Mouse (Mus musculus) forebrain, embryonic 14.5 days (tissue): Measurements from ENCODE around the gene Spint2. TPM values are rescaled to one million over a fixed set of nuclear protein-coding genes. Genes with fewer than 3 reads are reported as not detected.

ENCODE experiments used
- ATAC-seq: fragments of 200-750 bp; cut with Nextera tagmentation; 2 replicates; pipeline ENCODE4 v1.8.0; 2017; ENCODE audit warnings: mild to moderate bottlenecking, moderate library complexity
- DNase-seq: peaks from one replicate; pipeline ENCODE4 v3.0.0-alpha.2; 2015; ENCODE audit warnings: low spot score
- H3K27ac ChIP-seq: fragments of 300-500 bp; sonication (generic); 2 replicates; pipeline ENCODE4 v1.5.1; 2014; ENCODE audit warnings: low read depth, mild to moderate bottlenecking, control low read depth, low read length, moderate library complexity
- H3K27me3 ChIP-seq: fragments of 300-500 bp; sonication (generic); replicated peaks from 2 replicates; pipeline ENCODE4 v1.6.1; 2014; ENCODE audit warnings: low read length, control low read depth, mixed read lengths; ENCODE audit not compliant: control insufficient read depth, insufficient read depth
- H3K36me3 ChIP-seq: fragments of 300-500 bp; sonication (generic); 2 replicates; pipeline ENCODE4 v1.6.1; 2014; ENCODE audit warnings: low read length, control low read depth; ENCODE audit not compliant: control insufficient read depth, insufficient read depth
- H3K4me1 ChIP-seq: fragments of 300-500 bp; sonication (generic); 2 replicates; pipeline ENCODE4 v1.6.1; 2014; ENCODE audit warnings: antibody characterized with exemption, low read length, control low read depth; ENCODE audit not compliant: control insufficient read depth, insufficient read depth
- H3K4me2 ChIP-seq: fragments of 300-500 bp; sonication (generic); 2 replicates; pipeline ENCODE4 v1.6.1; 2014; ENCODE audit warnings: mild to moderate bottlenecking, control low read depth, low read length
- H3K4me3 ChIP-seq: fragments of 300-500 bp; sonication (generic); 2 replicates; pipeline ENCODE4 v1.5.1; 2014; ENCODE audit warnings: low read depth, low read length, control low read depth
- H3K9ac ChIP-seq: fragments of 300-500 bp; sonication (generic); 2 replicates; pipeline ENCODE4 v1.6.1; 2014; ENCODE audit warnings: mild to moderate bottlenecking, low read length, control low read depth, moderate library complexity
- H3K9me3 ChIP-seq: fragments of 300-500 bp; sonication (generic); replicated peaks from 2 replicates; pipeline ENCODE4 v1.6.1; 2016; ENCODE audit warnings: low read length, control low read depth, mixed read lengths; ENCODE audit not compliant: control insufficient read depth
- WGBS: fragments of 180-500 bp; shearing (Covaris S2); extraction: QIAGEN DNeasy Blood & Tissue Kit; methylation state at CpG from one replicate; pipeline ENCODE4 v1.1.7; 2014; 5-methylcytosine and 5-hydroxymethylcytosine counted together
- polyA plus RNA-seq: library from polyadenylated mRNA; unstranded; fragments of >200 nt; fragmentation: Nextera tagmentation; extraction: Ambion mirVana; gene quantifications from 2 replicates; pipeline ENCODE4 v1.2.1, GENCODE M21; 2014

The Spint2 gene
- polyA plus RNA-seq, 1 experiment from 2014 or later = 46.6 TPM

- ATAC-seq (no peak), DNase-seq (no peak)
- Histone ChIP-seq H3K9ac (no peak overlapping the region), H3K4me3 (no peak overlapping the region), H3K27me3 (no peaks in the 10 kb centered on the region), H3K4me2 (no peak overlapping the region), H3K4me1 (peaks cover 18% of the 10 kb centered on the region; the same call in 1 of the 2 replicates), H3K9me3 (no peaks in the 10 kb centered on the region), H3K36me3 (no peaks in the 10 kb centered on the region), H3K27ac (no peak overlapping the region)
- WGBS = 81% methylated on average over 2 of the region's 2 CpGs
These were observed 6.4 kb upstream of the Spint2 start for GRCm38 (mm10) chr7:29288079-29288478.

- Histone ChIP-seq H3K9me3 (no peaks in the 10 kb centered on the region), H3K27me3 (peaks cover 4% of the 10 kb centered on the region), H3K36me3 (no peaks in the 10 kb centered on the region), H3K4me2 (no peak overlapping the region), H3K4me3 (no peak overlapping the region), H3K4me1 (peaks cover 12% of the 10 kb centered on the region; the same call in 1 of the 2 replicates), H3K9ac (no peak overlapping the region), H3K27ac (no peak overlapping the region)
- no peak for ATAC-seq
- 88% methylated on average over 7 of the region's 7 CpGs for WGBS
- no peak for DNase-seq
These were observed 5.8 kb upstream of the Spint2 start for GRCm38 (mm10) chr7:29287481-29287880.

- H3K27me3 ChIP-seq = peaks cover 13% of the 10 kb centered on the region
- H3K27ac ChIP-seq = no peak overlapping the region
- no peak overlapping the region for H3K9ac ChIP-seq
- DNase-seq = no peak
- H3K4me2 ChIP-seq = no peak overlapping the region
- no peaks in the 10 kb centered on the region for H3K36me3 ChIP-seq
- no peak overlapping the region for H3K4me3 ChIP-seq
- WGBS = 92% methylated on average over 6 of the region's 6 CpGs
- H3K4me1 ChIP-seq = peaks cover 10% of the 10 kb centered on the region; the same call in 1 of the 2 replicates
- ATAC-seq = no peak
- H3K9me3 ChIP-seq = no peaks in the 10 kb centered on the region
These were observed 2.8 kb upstream of the Spint2 start for GRCm38 (mm10) chr7:29284523-29284922.

GRCm38 (mm10) chr7:29283876-29284275 is 2.2 kb upstream of the Spint2 start:
- Histone ChIP-seq H3K9me3 (no peaks in the 10 kb centered on the region), H3K36me3 (no peaks in the 10 kb centered on the region), H3K4me2 (no peak overlapping the region), H3K27ac (no peak overlapping the region), H3K4me3 (no peak overlapping the region), H3K9ac (no peak overlapping the region), H3K4me1 (peaks cover 8% of the 10 kb centered on the region; the same call in 1 of the 2 replicates), H3K27me3 (peaks cover 13% of the 10 kb centered on the region)
- no peak for DNase-seq
- WGBS = 83% methylated on average over 4 of the region's 4 CpGs
- no peak for ATAC-seq

GRCm38 (mm10) chr7:29282074-29282554 is 402 bp upstream of the Spint2 start:
- Histone ChIP-seq H3K9me3 (no peaks in the 10 kb centered on the region), H3K4me2 (peak overlapping the region; percentile 99), H3K4me1 (peaks cover 8% of the 10 kb centered on the region; the same call in 1 of the 2 replicates), H3K9ac (peak overlapping the region; percentile 65), H3K27me3 (peaks cover 13% of the 10 kb centered on the region), H3K27ac (no peak overlapping the region), H3K36me3 (no peaks in the 10 kb centered on the region), H3K4me3 (peak overlapping the region; percentile 51)
- DNase-seq (no peak), ATAC-seq (no peak; the same call in 1 of the 2 replicates)
- WGBS = 11% methylated on average over 21 of the region's 21 CpGs

- Histone ChIP-seq H3K36me3 (no peaks in the 10 kb centered on the region), H3K27ac (no peak overlapping the region), H3K4me1 (peaks cover 8% of the 10 kb centered on the region; the same call in 1 of the 2 replicates), H3K9ac (peak overlapping the region; percentile 65), H3K4me3 (peak overlapping the region; percentile 51), H3K4me2 (peak overlapping the region; percentile 99), H3K27me3 (peaks cover 13% of the 10 kb centered on the region), H3K9me3 (no peaks in the 10 kb centered on the region)
- no peak for DNase-seq
- 7% methylated on average over 13 of the region's 13 CpGs for WGBS
- ATAC-seq = 0 out of 2 replicates have a peak, but pooled peaks have one; percentile 12
These were observed 911 bp downstream of the Spint2 start for GRCm38 (mm10) chr7:29280801-29281200.

GRCm38 (mm10) chr7:29279924-29280323 is 1.8 kb downstream of the Spint2 start:
- Histone ChIP-seq H3K36me3 (no peaks in the 10 kb centered on the region), H3K27me3 (peaks cover 13% of the 10 kb centered on the region), H3K4me2 (no peak overlapping the region), H3K27ac (no peak overlapping the region), H3K9me3 (no peaks in the 10 kb centered on the region), H3K4me3 (no peak overlapping the region), H3K9ac (no peak overlapping the region), H3K4me1 (peaks cover 8% of the 10 kb centered on the region; the same call in 1 of the 2 replicates)
- no peak for ATAC-seq
- no peak for DNase-seq
- 92% methylated on average over 8 of the region's 8 CpGs for WGBS

GRCm38 (mm10) chr7:29279261-29279660 is 2.5 kb downstream of the Spint2 start:
- H3K9ac ChIP-seq = no peak overlapping the region
- DNase-seq (no peak), ATAC-seq (no peak)
- no peaks in the 10 kb centered on the region for H3K9me3 ChIP-seq
- H3K27me3 ChIP-seq = peaks cover 13% of the 10 kb centered on the region
- H3K4me2 ChIP-seq = no peak overlapping the region
- no peaks in the 10 kb centered on the region for H3K36me3 ChIP-seq
- H3K27ac ChIP-seq = no peak overlapping the region
- no peak overlapping the region for H3K4me3 ChIP-seq
- H3K4me1 ChIP-seq = peaks cover 8% of the 10 kb centered on the region; the same call in 1 of the 2 replicates

- H3K4me2 ChIP-seq = no peak overlapping the region
- peaks cover 8% of the 10 kb centered on the region; the same call in 1 of the 2 replicates for H3K4me1 ChIP-seq
- no peak for DNase-seq
- no peak overlapping the region for H3K9ac ChIP-seq
- no peaks in the 10 kb centered on the region for H3K9me3 ChIP-seq
- peaks cover 10% of the 10 kb centered on the region for H3K27me3 ChIP-seq
- 88% methylated on average over 4 of the region's 4 CpGs for WGBS
- no peak overlapping the region for H3K27ac ChIP-seq
- no peak for ATAC-seq
- H3K36me3 ChIP-seq = no peaks in the 10 kb centered on the region
- H3K4me3 ChIP-seq = no peak overlapping the region
These were observed 4.2 kb downstream of the Spint2 start for GRCm38 (mm10) chr7:29277510-29277909.
